Mouse (Mus musculus) liver, embryonic 13.5 days (tissue): ENCODE results near the gene Gm42957. TPM values are rescaled to one million over a fixed set of nuclear protein-coding genes. Genes with fewer than 3 reads are reported as not detected.

Experiments
- ATAC-seq: fragments of 200-750 bp; cut with Nextera tagmentation; 2 replicates; pipeline ENCODE4 v1.8.0; 2017; ENCODE audit warnings: low read depth, mild to moderate bottlenecking, moderate number of reproducible peaks, moderate library complexity
- DNase-seq: peaks from one replicate; pipeline ENCODE4 v3.0.0; 2022
- H3K27ac ChIP-seq: fragments of 300-500 bp; sonication (generic); 2 replicates; pipeline ENCODE4 v1.5.1; 2015; ENCODE audit warnings: moderate library complexity, mild to moderate bottlenecking, inconsistent platforms
- H3K27me3 ChIP-seq: fragments of 300-500 bp; sonication (generic); 2 replicates; pipeline ENCODE4 v1.6.1; 2015; ENCODE audit warnings: mild to moderate bottlenecking, inconsistent platforms
- H3K36me3 ChIP-seq: fragments of 300-500 bp; sonication (generic); 2 replicates; pipeline ENCODE4 v1.6.1; 2015; ENCODE audit warnings: mild to moderate bottlenecking, inconsistent platforms
- H3K4me1 ChIP-seq: fragments of 300-500 bp; sonication (generic); replicated peaks from 2 replicates; pipeline ENCODE4 v1.6.1; 2015; ENCODE audit warnings: inconsistent platforms
- H3K4me2 ChIP-seq: fragments of 300-500 bp; sonication (generic); 2 replicates; pipeline ENCODE4 v1.6.1; 2015; ENCODE audit warnings: inconsistent platforms, mild to moderate bottlenecking, moderate library complexity
- H3K4me3 ChIP-seq: fragments of 300-500 bp; sonication (generic); replicated peaks from 2 replicates; pipeline ENCODE4 v1.5.1; 2015; ENCODE audit warnings: mild to moderate bottlenecking, inconsistent platforms
- H3K9ac ChIP-seq: fragments of 300-500 bp; sonication (generic); 2 replicates; pipeline ENCODE4 v1.6.1; 2015; ENCODE audit warnings: mild to moderate bottlenecking, inconsistent platforms
- H3K9me3 ChIP-seq: fragments of 300-500 bp; sonication (generic); replicated peaks from 2 replicates; pipeline ENCODE4 v1.6.1; 2016; ENCODE audit warnings: inconsistent platforms
- WGBS: fragments of 180-500 bp; shearing (Covaris S2); methylation state at CpG from one replicate; pipeline ENCODE4 v1.1.7; 2015; ENCODE audit not compliant: insufficient replicate concordance; 5-methylcytosine and 5-hydroxymethylcytosine counted together
- polyA plus RNA-seq: library from polyadenylated mRNA; unstranded; fragments of >200 nt; fragmentation: Nextera tagmentation; extraction: Ambion mirVana; gene quantifications from 2 replicates; pipeline ENCODE4 v1.2.1, GENCODE M21; 2015

Gm42957 gene
- polyA plus RNA-seq, 1 experiment from 2014 or later: 0.02 TPM

DNA sequence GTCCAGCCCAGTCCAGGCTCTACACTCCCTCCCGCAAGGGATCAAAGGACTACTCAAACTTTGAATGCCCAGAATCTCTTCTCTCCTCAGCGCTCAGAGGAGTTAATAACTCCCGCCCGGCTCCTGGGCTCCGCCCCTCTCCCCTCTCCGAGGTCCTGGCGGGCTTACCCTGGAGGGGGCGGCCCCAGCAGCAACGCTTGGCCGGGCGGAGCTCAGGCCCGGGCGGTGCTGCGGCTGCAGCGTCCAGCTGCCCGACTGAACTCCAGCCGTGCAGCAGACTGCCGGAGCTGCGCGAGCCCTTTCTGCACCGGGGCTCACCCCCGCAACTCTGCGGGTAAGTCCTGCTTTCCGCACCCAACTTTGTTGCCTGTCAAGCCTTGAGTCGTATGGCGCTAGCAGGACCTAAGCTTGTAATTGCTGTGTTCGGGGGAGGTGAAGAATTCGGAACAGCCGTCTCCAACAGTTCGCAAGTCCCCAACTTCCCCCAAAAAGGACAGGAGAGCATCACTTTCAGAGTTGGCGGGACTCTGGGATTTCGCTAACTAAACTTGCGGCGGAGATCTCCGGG lies 61.0 kb downstream of the Gm42957 start, which contains the start of gene Pias3:
Gene Pias3, plus strand, starts transcription at position 187 of the 568 bp plus-strand sequence.
- Histone ChIP-seq H3K9me3 (no peaks in the 10 kb centered on the region), H3K4me3 (peak within 1 kb of the TSS; percentile 85), H3K4me2 (peak within 1 kb of the TSS; percentile 97), H3K36me3 (peaks cover 8% of the 10 kb centered on the region; the same call in 1 of the 2 replicates), H3K4me1 (peaks cover 19% of the 10 kb centered on the region), H3K9ac (peak within 1 kb of the TSS; percentile 84), H3K27me3 (peaks cover 3% of the 10 kb centered on the region; the same call in 1 of the 2 replicates), H3K27ac (peak within 1 kb of the TSS; percentile 84)
- under 1% methylated on average over 35 of the region's 35 CpGs for WGBS
- peak; percentile 81 for ATAC-seq
- peak; percentile 77 for DNase-seq

DNA sequence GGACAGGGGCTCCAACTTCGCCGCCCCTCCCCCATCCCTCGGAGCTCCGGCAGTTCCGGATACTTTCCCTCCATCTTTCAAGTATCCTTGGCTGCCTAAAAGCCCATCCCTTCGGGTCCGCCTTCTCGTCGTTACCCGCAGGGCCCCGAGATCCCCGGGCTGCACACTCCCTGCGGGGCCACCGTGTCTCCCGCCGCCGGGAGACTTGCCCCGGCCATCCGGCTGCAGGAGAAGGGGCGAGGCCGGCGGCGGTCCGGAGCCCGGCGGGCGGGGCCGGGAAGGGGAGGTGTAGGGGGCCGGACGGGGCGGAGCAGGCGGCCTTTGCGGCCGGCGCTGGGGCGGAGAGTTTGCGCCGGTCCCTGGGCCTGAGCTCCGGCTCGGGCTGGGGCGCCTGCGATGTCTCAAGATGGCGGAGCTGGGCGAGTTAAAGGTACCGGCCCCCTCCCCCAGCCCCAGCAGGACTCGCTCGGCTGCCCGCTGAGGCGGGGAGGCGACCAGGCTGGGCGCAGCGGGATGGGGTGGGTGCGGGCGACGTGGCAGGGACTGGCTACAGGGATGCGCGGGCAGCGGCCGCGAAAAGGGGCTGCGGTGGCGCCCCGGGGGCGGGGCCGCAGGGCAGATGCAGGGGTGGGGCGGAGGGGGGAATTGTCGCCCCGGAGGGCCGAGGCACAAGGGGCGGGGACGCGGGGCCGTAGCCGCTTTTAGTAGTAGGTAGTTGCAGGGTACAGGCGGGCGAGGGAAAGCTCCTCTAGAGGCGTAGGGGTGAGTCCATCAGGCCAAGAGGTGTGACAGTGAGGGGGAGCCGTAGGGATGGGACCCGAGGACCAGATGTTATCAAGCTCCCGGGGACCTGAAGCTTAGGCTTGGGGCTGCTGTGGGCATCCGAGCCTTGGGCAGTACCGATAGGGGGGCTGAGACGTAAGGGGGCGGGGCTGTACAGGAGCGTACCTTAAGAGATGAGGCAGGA lies 61.8 kb downstream of the Gm42957 start:
- Histone ChIP-seq H3K9ac (peak overlapping the region; percentile 84), H3K9me3 (no peaks in the 10 kb centered on the region), H3K36me3 (peaks cover 16% of the 10 kb centered on the region; the same call in 1 of the 2 replicates), H3K27ac (peak overlapping the region; percentile 84), H3K27me3 (peaks cover 3% of the 10 kb centered on the region; the same call in 1 of the 2 replicates), H3K4me3 (peak overlapping the region; percentile 85), H3K4me2 (peak overlapping the region; percentile 97), H3K4me1 (peaks cover 19% of the 10 kb centered on the region)
- DNase-seq (peak; percentile 84), ATAC-seq (peak; percentile 90)
- WGBS: under 1% methylated on average over 84 of the region's 85 CpGs

DNA sequence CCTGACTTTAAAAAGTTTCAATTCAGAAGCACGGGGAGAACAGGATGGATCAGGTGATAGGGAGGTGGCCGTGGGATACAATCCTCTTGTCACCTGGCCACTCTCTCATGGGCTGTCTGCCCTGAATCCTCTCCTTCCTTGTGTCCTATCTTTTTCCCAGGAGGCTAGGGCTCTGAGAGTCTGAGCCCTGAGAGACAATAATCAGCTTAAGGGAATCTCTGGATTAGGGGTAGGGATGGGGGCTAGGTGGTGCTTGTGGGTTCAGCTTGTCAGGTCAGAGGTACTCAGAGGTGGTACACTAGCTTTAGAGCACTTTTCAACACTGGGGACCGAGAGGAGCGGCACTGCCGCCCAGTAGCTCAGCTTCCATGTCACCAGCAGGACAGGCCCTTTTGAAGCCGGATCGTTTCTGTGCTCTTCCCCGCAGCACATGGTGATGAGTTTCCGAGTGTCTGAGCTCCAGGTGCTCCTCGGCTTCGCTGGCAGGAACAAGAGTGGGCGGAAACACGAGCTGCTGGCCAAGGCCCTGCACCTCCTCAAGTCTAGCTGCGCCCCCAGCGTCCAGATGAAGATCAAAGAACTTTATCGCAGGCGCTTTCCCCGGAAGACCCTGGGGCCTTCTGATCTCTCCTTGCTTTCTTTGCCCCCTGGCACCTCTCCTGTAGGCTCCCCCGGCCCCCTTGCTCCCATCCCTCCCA lies 63.9 kb downstream of the Gm42957 start:
- Histone ChIP-seq H3K9ac (no peak overlapping the region), H3K27ac (no peak overlapping the region), H3K4me2 (no peak overlapping the region), H3K36me3 (peaks cover 31% of the 10 kb centered on the region), H3K27me3 (no peaks in the 10 kb centered on the region), H3K4me3 (no peak overlapping the region), H3K9me3 (no peaks in the 10 kb centered on the region), H3K4me1 (peaks cover 19% of the 10 kb centered on the region)
- DNase-seq (no peak), ATAC-seq (no peak)
- 69% methylated on average over 19 of the region's 19 CpGs for WGBS

DNA sequence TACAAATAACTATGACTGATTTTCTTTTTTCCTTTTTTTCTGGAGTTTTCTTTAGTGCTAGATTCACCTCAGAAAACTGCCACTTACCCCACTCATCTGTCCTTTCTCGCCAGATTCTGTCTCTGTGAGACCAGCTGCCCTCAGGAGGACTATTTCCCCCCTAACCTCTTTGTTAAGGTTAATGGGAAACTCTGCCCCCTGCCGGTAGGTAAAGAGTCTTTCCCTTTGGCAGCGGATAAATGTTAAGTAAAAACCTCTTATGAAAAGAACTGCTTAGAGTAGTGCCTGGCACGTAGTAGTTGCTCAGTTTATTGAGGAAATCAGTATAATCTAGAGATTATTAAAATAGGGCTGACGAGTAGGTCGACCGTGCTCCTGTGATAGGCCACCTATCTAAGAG lies 65.1 kb downstream of the Gm42957 start:
- WGBS: 33% methylated on average over 7 of the region's 7 CpGs
- peaks cover 19% of the 10 kb centered on the region for H3K4me1 ChIP-seq
- ATAC-seq: no peak

DNA sequence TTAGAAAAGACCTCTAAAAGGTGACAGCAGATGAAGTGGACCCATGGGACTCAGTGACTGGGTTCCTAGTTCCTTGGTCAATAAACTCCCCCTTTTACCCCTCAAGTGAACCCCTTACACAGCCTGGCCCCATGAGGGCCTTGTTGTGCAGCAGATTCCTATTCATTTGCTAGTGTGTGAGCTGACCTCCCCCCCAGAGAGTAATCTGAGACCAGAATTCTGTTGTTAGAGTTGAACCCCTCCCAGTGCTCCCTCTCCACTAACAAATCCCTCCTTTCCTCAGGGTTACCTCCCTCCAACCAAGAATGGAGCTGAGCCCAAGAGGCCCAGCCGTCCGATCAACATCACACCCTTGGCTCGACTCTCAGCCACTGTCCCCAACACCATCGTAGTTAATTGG lies 65.7 kb downstream of the Gm42957 start:
- no peak for ATAC-seq
- 84% methylated on average over 4 of the region's 4 CpGs for WGBS

More for the DNA sequence above, 65.1 kb downstream of the Gm42957 start:
- Histone ChIP-seq H3K27ac (no peak overlapping the region), H3K27me3 (no peaks in the 10 kb centered on the region), H3K4me3 (no peak overlapping the region), H3K36me3 (peaks cover 31% of the 10 kb centered on the region), H3K9me3 (no peaks in the 10 kb centered on the region), H3K4me2 (no peak overlapping the region), H3K9ac (no peak overlapping the region)
- peak; percentile 29 for DNase-seq

More for the DNA sequence above, 65.7 kb downstream of the Gm42957 start:
- Histone ChIP-seq H3K9ac (no peak overlapping the region), H3K4me1 (peaks cover 14% of the 10 kb centered on the region), H3K9me3 (no peaks in the 10 kb centered on the region), H3K4me2 (no peak overlapping the region), H3K36me3 (peaks cover 31% of the 10 kb centered on the region), H3K4me3 (no peak overlapping the region), H3K27me3 (no peaks in the 10 kb centered on the region), H3K27ac (no peak overlapping the region)
- no peak for DNase-seq

Other genes with a start within 250 kb of the Gm42957 start
- not detected in 2 replicates for gene BC107364, start 183.2 kb upstream of the Gm42957 start, polyA plus RNA-seq
- 1.3 and 1.7 TPM in 2 replicates for gene Hfe2, start 110.3 kb upstream of the Gm42957 start, polyA plus RNA-seq
- gene Txnip, start 77.5 kb upstream of the Gm42957 start, polyA plus RNA-seq: 29.7 and 29.9 TPM in 2 replicates
- gene Gm16253, start 58.5 kb upstream of the Gm42957 start, polyA plus RNA-seq: 0.29 TPM in 1 of 2 replicates, not detected in the other
- gene Polr3gl, start 41.3 kb upstream of the Gm42957 start, polyA plus RNA-seq: 13.0 and 13.5 TPM in 2 replicates
- gene Ankrd34a, start 38.8 kb upstream of the Gm42957 start, polyA plus RNA-seq: 0.12 and 0.14 TPM in 2 replicates
- gene Lix1l, start 34.3 kb upstream of the Gm42957 start, polyA plus RNA-seq: 0.73 and 0.87 TPM in 2 replicates
- gene Rbm8a, start 5.5 kb upstream of the Gm42957 start, polyA plus RNA-seq: 78.8 and 87.7 TPM in 2 replicates
- 19.8 and 22.2 TPM in 2 replicates for gene Pex11b, start 98 bp upstream of the Gm42957 start, polyA plus RNA-seq
- 0.13 and 0.24 TPM in 2 replicates for gene Itga10, start 10.1 kb downstream of the Gm42957 start, polyA plus RNA-seq
- 0.38 and 0.59 TPM in 2 replicates for gene Ankrd35, start 34.7 kb downstream of the Gm42957 start, polyA plus RNA-seq
- gene Pias3, start 60.9 kb downstream of the Gm42957 start, polyA plus RNA-seq: 6.1 and 8.5 TPM in 2 replicates
- gene Nudt17, start 73.1 kb downstream of the Gm42957 start, polyA plus RNA-seq: 0.94 and 1.0 TPM in 2 replicates
- gene Polr3c, start 92.2 kb downstream of the Gm42957 start, polyA plus RNA-seq: 25.5 and 27.6 TPM in 2 replicates
- gene Rnf115, start 92.2 kb downstream of the Gm42957 start, polyA plus RNA-seq: 29.7 and 36.5 TPM in 2 replicates
- gene Pdzk1, start 193.8 kb downstream of the Gm42957 start, polyA plus RNA-seq: 8.2 and 9.4 TPM in 2 replicates
- 0.14 and 0.16 TPM in 2 replicates for gene Cd160, start 193.9 kb downstream of the Gm42957 start, polyA plus RNA-seq